Mouse (Mus musculus): ENCODE measurements around the gene Creb3l1. TPM values are rescaled to one million over a fixed set of nuclear protein-coding genes. Genes with fewer than 3 reads are reported as not detected.

Creb3l1 gene
- polyA plus RNA-seq, 1 experiment = 10.9 TPM

GRCm38 (mm10) chr2:91967962-91968361 lies 56.3 kb downstream of the Creb3l1 start:
- no peaks in the 10 kb centered on the region for H3K9me3 ChIP-seq (replicated peaks; ENCODE audit: control insufficient read depth, insufficient read depth, low read length, poor library complexity, severe bottlenecking)
- H3K4me1 ChIP-seq (ENCODE audit: control insufficient read depth, insufficient read depth, low read length) = peaks cover 9% of the 10 kb centered on the region
- H3K36me3 ChIP-seq (ENCODE audit: control insufficient read depth, insufficient read depth, low read length, poor library complexity, severe bottlenecking) = no peaks in the 10 kb centered on the region
- H3K27me3 ChIP-seq (ENCODE audit: control insufficient read depth, insufficient read depth, low read length, poor library complexity, severe bottlenecking) = no peaks in the 10 kb centered on the region
- TF ChIP-seq CTCF (IDR thresholded peaks at IDR 0.05; ENCODE audit: low read depth, low read length) (no peak), POLR2A (IDR thresholded peaks at IDR 0.05; ENCODE audit: insufficient read depth, low read length) (no peak), EP300 (IDR thresholded peaks at IDR 0.05; ENCODE audit: insufficient read depth, low read depth, low read length) (no peak)
- no peak overlapping the region for H3K4me3 ChIP-seq (ENCODE audit: low read depth, low read length)
- no peak overlapping the region for H3K9ac ChIP-seq (ENCODE audit: low read depth, poor library complexity, severe bottlenecking)
- no peak overlapping the region for H3K27ac ChIP-seq (ENCODE audit: insufficient read depth, low read length)

GRCm38 (mm10) chr2:91966367-91966766 lies 57.9 kb downstream of the Creb3l1 start:
- TF ChIP-seq POLR2A (IDR thresholded peaks at IDR 0.05; ENCODE audit: insufficient read depth, low read length) = no peak
- no peak for TF ChIP-seq CTCF (IDR thresholded peaks at IDR 0.05; ENCODE audit: low read depth, low read length)
- no peak for TF ChIP-seq EP300 (IDR thresholded peaks at IDR 0.05; ENCODE audit: insufficient read depth, low read depth, low read length)
- H3K9ac ChIP-seq (ENCODE audit: low read depth, poor library complexity, severe bottlenecking) = no peak overlapping the region
- H3K27me3 ChIP-seq (ENCODE audit: control insufficient read depth, insufficient read depth, low read length, poor library complexity, severe bottlenecking) = no peaks in the 10 kb centered on the region
- no peak overlapping the region for H3K4me3 ChIP-seq (ENCODE audit: low read depth, low read length)
- H3K27ac ChIP-seq (ENCODE audit: insufficient read depth, low read length) = no peak overlapping the region
- H3K4me1 ChIP-seq (ENCODE audit: control insufficient read depth, insufficient read depth, low read length) = peaks cover 9% of the 10 kb centered on the region
- H3K9me3 ChIP-seq (replicated peaks; ENCODE audit: control insufficient read depth, insufficient read depth, low read length, poor library complexity, severe bottlenecking) = no peaks in the 10 kb centered on the region
- no peaks in the 10 kb centered on the region for H3K36me3 ChIP-seq (ENCODE audit: control insufficient read depth, insufficient read depth, low read length, poor library complexity, severe bottlenecking)

GRCm38 (mm10) chr2:91965417-91965816 lies 58.9 kb downstream of the Creb3l1 start:
- TF ChIP-seq CTCF (IDR thresholded peaks at IDR 0.05; ENCODE audit: low read depth, low read length) (no peak), EP300 (IDR thresholded peaks at IDR 0.05; ENCODE audit: insufficient read depth, low read depth, low read length) (no peak), POLR2A (IDR thresholded peaks at IDR 0.05; ENCODE audit: insufficient read depth, low read length) (no peak)
- Histone ChIP-seq H3K9me3 (replicated peaks; ENCODE audit: control insufficient read depth, insufficient read depth, low read length, poor library complexity, severe bottlenecking) (no peaks in the 10 kb centered on the region), H3K9ac (ENCODE audit: low read depth, poor library complexity, severe bottlenecking) (peak overlapping the region; percentile 47), H3K4me1 (ENCODE audit: control insufficient read depth, insufficient read depth, low read length) (peaks cover 7% of the 10 kb centered on the region), H3K4me3 (ENCODE audit: low read depth, low read length) (peak overlapping the region; percentile 44), H3K27ac (ENCODE audit: insufficient read depth, low read length) (no peak overlapping the region), H3K36me3 (ENCODE audit: control insufficient read depth, insufficient read depth, low read length, poor library complexity, severe bottlenecking) (no peaks in the 10 kb centered on the region), H3K27me3 (ENCODE audit: control insufficient read depth, insufficient read depth, low read length, poor library complexity, severe bottlenecking) (no peaks in the 10 kb centered on the region)

- Histone ChIP-seq H3K27me3 (ENCODE audit: control insufficient read depth, insufficient read depth, low read length, poor library complexity, severe bottlenecking) (no peaks in the 10 kb centered on the region), H3K27ac (ENCODE audit: insufficient read depth, low read length) (no peak overlapping the region), H3K9me3 (replicated peaks; ENCODE audit: control insufficient read depth, insufficient read depth, low read length, poor library complexity, severe bottlenecking) (no peaks in the 10 kb centered on the region), H3K4me1 (ENCODE audit: control insufficient read depth, insufficient read depth, low read length) (peaks cover 8% of the 10 kb centered on the region), H3K9ac (ENCODE audit: low read depth, poor library complexity, severe bottlenecking) (peak overlapping the region; percentile 47), H3K36me3 (ENCODE audit: control insufficient read depth, insufficient read depth, low read length, poor library complexity, severe bottlenecking) (no peaks in the 10 kb centered on the region), H3K4me3 (ENCODE audit: low read depth, low read length) (no peak overlapping the region)
- TF ChIP-seq EP300 (IDR thresholded peaks at IDR 0.05; ENCODE audit: insufficient read depth, low read depth, low read length) = no peak
- TF ChIP-seq POLR2A (IDR thresholded peaks at IDR 0.05; ENCODE audit: insufficient read depth, low read length) = no peak
- no peak for TF ChIP-seq CTCF (IDR thresholded peaks at IDR 0.05; ENCODE audit: low read depth, low read length)
Observed at GRCm38 (mm10) chr2:91964610-91965204, 59.6 kb downstream of the Creb3l1 start.

- no peak overlapping the region for H3K27ac ChIP-seq (ENCODE audit: insufficient read depth, low read length)
- peak overlapping the region; percentile 71 for H3K4me3 ChIP-seq (ENCODE audit: low read depth, low read length)
- H3K36me3 ChIP-seq (ENCODE audit: control insufficient read depth, insufficient read depth, low read length, poor library complexity, severe bottlenecking) = no peaks in the 10 kb centered on the region
- H3K9ac ChIP-seq (ENCODE audit: low read depth, poor library complexity, severe bottlenecking) = peak overlapping the region; percentile 73
- peaks cover 13% of the 10 kb centered on the region for H3K4me1 ChIP-seq (ENCODE audit: control insufficient read depth, insufficient read depth, low read length)
- TF ChIP-seq CTCF (IDR thresholded peaks at IDR 0.05; ENCODE audit: low read depth, low read length) (peak; percentile 81), POLR2A (IDR thresholded peaks at IDR 0.05; ENCODE audit: insufficient read depth, low read length) (no peak)
- H3K27me3 ChIP-seq (ENCODE audit: control insufficient read depth, insufficient read depth, low read length, poor library complexity, severe bottlenecking) = no peaks in the 10 kb centered on the region
- no peaks in the 10 kb centered on the region for H3K9me3 ChIP-seq (replicated peaks; ENCODE audit: control insufficient read depth, insufficient read depth, low read length, poor library complexity, severe bottlenecking)
Observed at GRCm38 (mm10) chr2:91963443-91963932, 60.8 kb downstream of the Creb3l1 start.

GRCm38 (mm10) chr2:91962864-91963401 lies 61.4 kb downstream of the Creb3l1 start:
- Histone ChIP-seq H3K27me3 (ENCODE audit: control insufficient read depth, insufficient read depth, low read length, poor library complexity, severe bottlenecking) (no peaks in the 10 kb centered on the region), H3K4me3 (ENCODE audit: low read depth, low read length) (peak overlapping the region; percentile 71), H3K9ac (ENCODE audit: low read depth, poor library complexity, severe bottlenecking) (peak overlapping the region; percentile 73), H3K4me1 (ENCODE audit: control insufficient read depth, insufficient read depth, low read length) (peaks cover 13% of the 10 kb centered on the region), H3K36me3 (ENCODE audit: control insufficient read depth, insufficient read depth, low read length, poor library complexity, severe bottlenecking) (no peaks in the 10 kb centered on the region), H3K9me3 (replicated peaks; ENCODE audit: control insufficient read depth, insufficient read depth, low read length, poor library complexity, severe bottlenecking) (no peaks in the 10 kb centered on the region), H3K27ac (ENCODE audit: insufficient read depth, low read length) (no peak overlapping the region)
- TF ChIP-seq EP300 (IDR thresholded peaks at IDR 0.05; ENCODE audit: insufficient read depth, low read depth, low read length) (no peak), CTCF (IDR thresholded peaks at IDR 0.05; ENCODE audit: low read depth, low read length) (no peak), POLR2A (IDR thresholded peaks at IDR 0.05; ENCODE audit: insufficient read depth, low read length) (no peak)
